Mouse (Mus musculus): Measurements from ENCODE around the gene Rho.

GRCm38 (mm10) chr6:115986472-115987095 lies 55.0 kb downstream of the Rho start:
- TF ChIP-seq TAL1 (conservative IDR thresholded peaks at IDR 0.05; ENCODE audit: low read depth, low read length) (no peak), CTCF (IDR thresholded peaks at IDR 0.05; ENCODE audit: low read depth, low read length) (no peak), GATA2 (IDR thresholded peaks at IDR 0.05; ENCODE audit: borderline replicate concordance, low read depth, low read length) (no peak), POLR2AphosphoS5 (IDR thresholded peaks at IDR 0.05; ENCODE audit: insufficient replicate concordance, low read depth, low read length) (no peak)
